Mouse (Mus musculus) frontal cortex, postnatal 10 days (tissue): Measurements from ENCODE around the gene Trappc10.

Experiments
- DNase-seq, 2 experiments: peaks; one replicate each; pipeline ENCODE4 v3.0.0; 2022; ENCODE audit warnings: low spot score in 2 of 2, mixed read lengths in 1 of 2

Trappc10 gene

GRCm38 (mm10) chr10:78258142-78258675 lies 13.8 kb upstream of the Trappc10 start:
- DNase-seq, result no peak

GRCm38 (mm10) chr10:78255646-78256059 lies 11.2 kb upstream of the Trappc10 start:
- no peak for DNase-seq

GRCm38 (mm10) chr10:78247206-78247605 lies 2.8 kb upstream of the Trappc10 start:
- DNase-seq, result no peak

GRCm38 (mm10) chr10:78246725-78247124 lies 2.3 kb upstream of the Trappc10 start:
- no peak for DNase-seq

- peak in 1 of 2 experiments; percentile 31 for DNase-seq
Measured at GRCm38 (mm10) chr10:78245225-78245547, 745 bp upstream of the Trappc10 start.

GRCm38 (mm10) chr10:78244058-78244437 lies 393 bp downstream of the Trappc10 start:
- DNase-seq, result peak in 1 of 2 experiments; percentile 48

- no peak for DNase-seq
Measured at GRCm38 (mm10) chr10:78238926-78239325, 5.5 kb downstream of the Trappc10 start.

- no peak for DNase-seq
Measured at GRCm38 (mm10) chr10:78238297-78238696, 6.1 kb downstream of the Trappc10 start.

- DNase-seq, result no peak
Measured at GRCm38 (mm10) chr10:78237809-78238208, 6.6 kb downstream of the Trappc10 start.

- no peak for DNase-seq
Measured at GRCm38 (mm10) chr10:78236885-78237629, 7.4 kb downstream of the Trappc10 start.

GRCm38 (mm10) chr10:78233756-78234155 lies 10.7 kb downstream of the Trappc10 start:
- no peak for DNase-seq

- DNase-seq, result no peak
Measured at GRCm38 (mm10) chr10:78233161-78233560, 11.3 kb downstream of the Trappc10 start.

GRCm38 (mm10) chr10:78232301-78232980 lies 12.0 kb downstream of the Trappc10 start:
- DNase-seq, result no peak

- no peak for DNase-seq
Measured at GRCm38 (mm10) chr10:78228560-78228928, 15.9 kb downstream of the Trappc10 start.

- no peak for DNase-seq
Measured at GRCm38 (mm10) chr10:78227875-78228559, 16.4 kb downstream of the Trappc10 start.

GRCm38 (mm10) chr10:78224136-78224535 lies 20.3 kb downstream of the Trappc10 start:
- DNase-seq, result no peak

- no peak for DNase-seq
Measured at GRCm38 (mm10) chr10:78222908-78223307, 21.5 kb downstream of the Trappc10 start.

GRCm38 (mm10) chr10:78221315-78221714 lies 23.1 kb downstream of the Trappc10 start:
- no peak for DNase-seq

- DNase-seq, result no peak
Measured at GRCm38 (mm10) chr10:78219528-78219927, 24.9 kb downstream of the Trappc10 start.

- DNase-seq, result no peak
Measured at GRCm38 (mm10) chr10:78218576-78218975, 25.9 kb downstream of the Trappc10 start.

GRCm38 (mm10) chr10:78216376-78217083 lies 27.9 kb downstream of the Trappc10 start:
- DNase-seq, result no peak

GRCm38 (mm10) chr10:78214371-78214770 lies 30.1 kb downstream of the Trappc10 start:
- DNase-seq, result no peak
